Mouse (Mus musculus): ENCODE data around the gene Pofut2.

- no peak for TF ChIP-seq POLR2A (IDR thresholded peaks at IDR 0.05; ENCODE audit: insufficient read length, low read depth)
- TF ChIP-seq REST (IDR thresholded peaks at IDR 0.05; ENCODE audit: insufficient read depth, insufficient read length), result no peak
- TF ChIP-seq MYOD1 (IDR thresholded peaks at IDR 0.05; ENCODE audit: control insufficient read depth in 1 of 3, insufficient read length in 2 of 3, low read depth in 2 of 3), result no peak
- TF ChIP-seq CEBPB (IDR thresholded peaks at IDR 0.05; ENCODE audit: insufficient read depth, poor library complexity, severe bottlenecking), result no peak
- no peak for TF ChIP-seq USF1 (IDR thresholded peaks at IDR 0.05; ENCODE audit: low read depth)
- TF ChIP-seq MYOG (IDR thresholded peaks at IDR 0.05; ENCODE audit: control insufficient read depth in 1 of 3, insufficient read depth in 1 of 3, insufficient read length in 2 of 3, low read depth in 2 of 3), result no peak
- no peak for TF ChIP-seq POLR2AphosphoS2 (IDR thresholded peaks at IDR 0.05; ENCODE audit: insufficient read length, low read depth)
- TF ChIP-seq MAX (IDR thresholded peaks at IDR 0.05; ENCODE audit: low read depth), result no peak
Observed at GRCm38 (mm10) chr10:77221108-77221507, 37.9 kb upstream of the Pofut2 start.
